Comparison of ENCODE assay signal across 24 mouse cellular contexts in the genomic region with DNA sequence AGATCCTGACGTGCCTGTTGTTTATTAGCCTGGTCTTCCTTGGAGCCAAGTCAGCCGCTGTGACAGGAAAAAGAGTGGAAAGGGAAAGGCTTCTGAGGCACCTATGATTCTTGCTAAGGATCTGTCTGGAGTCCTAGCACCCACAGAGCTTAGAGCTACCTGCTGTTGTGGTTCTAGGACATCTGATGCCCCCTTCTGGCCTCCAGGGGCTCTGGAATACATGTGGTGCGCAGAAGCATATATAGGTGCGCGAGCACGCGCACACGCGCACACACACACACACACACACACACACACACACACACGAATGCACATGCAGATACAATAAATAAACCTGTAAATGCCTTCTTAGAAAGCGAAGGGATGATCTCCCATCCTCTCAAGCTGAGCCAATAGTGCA. TPM values are rescaled to one million over a fixed set of nuclear protein-coding genes. Genes with fewer than 3 reads are reported as not detected.
DNase-seq lines count a peak whose midpoint lies in the region; ATAC-seq lines count a peak whose summit lies in the region.
"Had no signal": no experiment of that assay in that cellular context is flagged by ENCODE, and none has a peak within 500 bp of the region (broad histone marks: within the 10 kb centered on the region; RNA-seq: fewer than 3 reads in every experiment).

No protein-coding gene starts in this region.

- no peak for ATAC-seq in CD4-positive, CD25-positive, alpha-beta regulatory T cell, adult 4 months
- ATAC-seq: activated CD4-positive, CD25-positive, alpha-beta regulatory T cell, adult 4 months; forebrain, embryonic 15.5 days; hindbrain, embryonic 16.5 days; intestine, embryonic 15.5 days; lung, postnatal 0 days; midbrain, embryonic 13.5 days had no signal

- DNase-seq in CD4-positive, CD25-positive, alpha-beta regulatory T cell, adult 2 months (ENCODE audit: low read depth, low spot score) = peak; percentile 30
- peak; percentile 14 for DNase-seq in thymus, postnatal 14 days
- no peak for DNase-seq in thymus, postnatal 25 days
- peak; percentile 24 for DNase-seq in induced T-regulatory cell, adult 2 months (ENCODE audit: low read depth)
- no peak for DNase-seq in gastrocnemius, postnatal 4 days (ENCODE audit: low spot score in 2 of 2)
- no peak for DNase-seq in urinary bladder, adult 18-20 months (ENCODE audit: low spot score in 2 of 2)
- DNase-seq: adrenal gland, adult 2 months; adrenal gland, postnatal 36 days; cerebellum, adult 18-20 months; cerebellum, postnatal 10 days; gastrocnemius, adult 2 months; gastrocnemius, postnatal 36 days; heart, postnatal 10 days; kidney, adult 8-10 months; lung, adult 18-20 months; lung, postnatal 4 days; right cerebral cortex, postnatal 25 days had no signal

RNA-seq across cellular contexts. Expression of gene Fbxo11, which starts 20.9 kb away (rescaled TPM):
- 10 to 100 TPM; 19.2 to 31.1 TPM for polyA plus RNA-seq in CD4-positive, CD25-positive, alpha-beta regulatory T cell, adult 4 months (2017; shearing (Covaris generic))
- total RNA-seq in gastrocnemius, postnatal 4 days (2021) = 10 to 100 TPM; 53.3 to 59.6 TPM

Comparison
In these comparisons a context has a peak if more than half of its experiments do, and no peak if none do; other contexts are left out.
1. DNase-seq: peak in CD4-positive, CD25-positive, alpha-beta regulatory T cell, adult 2 months (single experiment), thymus, postnatal 14 days (single experiment) and induced T-regulatory cell, adult 2 months (single experiment); none in thymus, postnatal 25 days (single experiment), gastrocnemius, postnatal 4 days (0 of 2) and urinary bladder, adult 18-20 months (0 of 2).